Mouse (Mus musculus) embryonic fibroblast, embryonic 13.5 days (primary cell): ENCODE measurements at regions not wholly inside any gene's neighbourhood (a gene's known extent, or its start where the extent isn't known, plus 50 kb on each side); places are given as distances from the start of the nearest gene placed in this dataset.

Experiments used
- CTCF ChIP-seq: IDR thresholded peaks from 2 replicates; pipeline ENCODE4 v1.5.1; 2011; ENCODE audit warnings: mild to moderate bottlenecking, control low read depth, low read length, moderate library complexity, borderline replicate concordance; ENCODE audit not compliant: insufficient read depth
- POLR2A ChIP-seq: IDR thresholded peaks from 2 replicates; pipeline ENCODE4 v1.6.1; 2011; ENCODE audit warnings: low read depth, mild to moderate bottlenecking, control low read depth, low read length, moderate library complexity

DNA sequence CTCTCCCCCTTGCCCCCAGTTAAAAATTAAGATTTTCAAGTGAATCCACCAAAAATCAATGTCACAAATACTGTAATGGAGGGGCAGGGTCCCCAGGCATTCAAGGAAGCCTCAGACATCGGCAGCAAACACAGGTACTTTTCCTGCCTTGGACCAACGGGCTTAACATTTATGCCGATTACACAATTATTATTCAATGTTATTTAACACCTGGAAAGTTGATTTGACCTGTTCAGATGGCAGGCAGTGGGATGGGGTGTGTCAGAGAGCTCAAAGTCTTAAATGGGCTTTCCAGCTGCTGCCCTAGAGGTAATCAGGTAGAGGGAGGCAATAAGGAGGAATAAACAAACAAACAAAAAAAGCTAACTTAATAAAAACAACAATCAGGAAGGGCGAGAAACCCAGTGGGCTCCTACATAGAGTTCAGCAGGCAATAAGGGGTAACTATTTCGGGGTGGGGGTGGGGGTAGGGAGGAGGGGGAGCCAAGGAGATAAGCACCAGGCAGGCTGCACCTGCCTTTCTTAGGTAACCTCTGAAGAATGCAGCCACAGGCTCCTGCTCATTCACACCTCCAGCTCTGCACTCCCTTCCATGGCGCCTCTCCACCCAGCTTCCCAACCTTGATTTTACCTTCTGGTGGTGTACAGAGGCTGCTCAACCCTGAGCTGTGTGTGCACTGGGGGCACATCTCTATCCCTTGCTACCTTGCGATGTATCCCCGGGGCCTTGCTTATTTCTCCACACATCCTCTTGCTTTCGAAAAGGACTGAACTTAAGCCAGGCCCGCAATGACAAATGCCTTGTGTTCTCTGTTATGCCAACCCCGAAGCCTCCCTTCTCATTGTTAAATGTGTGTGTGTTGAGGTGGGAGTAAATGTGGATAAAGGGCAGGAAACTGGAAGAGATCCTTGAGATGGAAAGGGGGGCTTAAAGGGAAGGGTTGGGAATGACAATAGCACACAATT is 168.9 kb upstream of the Id2 start:
- TF ChIP-seq CTCF (no peak), POLR2A (no peak)
